Mouse (Mus musculus) intestine, embryonic 16.5 days (tissue): ENCODE data around the gene Asb11. TPM values are rescaled to one million over a fixed set of nuclear protein-coding genes. Genes with fewer than 3 reads are reported as not detected.

Experiments used
- ATAC-seq: fragments of 200-750 bp; cut with Nextera tagmentation; 2 replicates; pipeline ENCODE4 v1.8.0; 2017; ENCODE audit warnings: moderate TSS enrichment, moderate library complexity
- H3K27ac ChIP-seq: fragments of 300-500 bp; sonication (generic); 2 replicates; pipeline ENCODE4 v1.5.1; 2014; ENCODE audit warnings: mild to moderate bottlenecking, low read length
- H3K27me3 ChIP-seq: fragments of 300-500 bp; sonication (generic); replicated peaks from 2 replicates; pipeline ENCODE4 v1.6.1; 2014; ENCODE audit warnings: low read length, control low read depth, mixed read lengths; ENCODE audit not compliant: control insufficient read depth, insufficient read depth
- H3K36me3 ChIP-seq: fragments of 300-500 bp; sonication (generic); 2 replicates; pipeline ENCODE4 v1.6.1; 2014; ENCODE audit warnings: low read length, control low read depth; ENCODE audit not compliant: control insufficient read depth, insufficient read depth
- H3K4me1 ChIP-seq: fragments of 300-500 bp; sonication (generic); 2 replicates; pipeline ENCODE4 v1.6.1; 2014; ENCODE audit warnings: low read length, control low read depth, mixed read lengths; ENCODE audit not compliant: control insufficient read depth, insufficient read depth
- H3K4me2 ChIP-seq: fragments of 300-500 bp; sonication (generic); 2 replicates; pipeline ENCODE4 v1.6.1; 2014; ENCODE audit warnings: low read depth, low read length, control low read depth
- H3K4me3 ChIP-seq: fragments of 300-500 bp; sonication (generic); 2 replicates; pipeline ENCODE4 v1.5.1; 2014; ENCODE audit warnings: mild to moderate bottlenecking, low read length
- H3K9ac ChIP-seq: fragments of 300-500 bp; sonication (generic); 2 replicates; pipeline ENCODE4 v1.6.1; 2014; ENCODE audit warnings: low read depth, low read length
- H3K9me3 ChIP-seq: fragments of 300-500 bp; sonication (generic); 2 replicates; pipeline ENCODE4 v1.6.1; 2016; ENCODE audit warnings: low read length, control low read depth; ENCODE audit not compliant: control insufficient read depth
- WGBS: fragments of 180-500 bp; shearing (Covaris S2); extraction: QIAGEN DNeasy Blood & Tissue Kit; methylation state at CpG from one replicate; pipeline ENCODE4 v1.1.7; 2014; 5-methylcytosine and 5-hydroxymethylcytosine counted together
- polyA plus RNA-seq: library from polyadenylated mRNA; unstranded; fragments of >200 nt; fragmentation: Nextera tagmentation; extraction: Ambion mirVana; gene quantifications from 2 replicates; pipeline ENCODE4 v1.2.1, GENCODE M21; 2015

The Asb11 gene
- polyA plus RNA-seq, 1 experiment from 2014 or later, result 0.21 TPM

- no peak overlapping the region for H3K27ac ChIP-seq
- 87% methylated on average over 7 of the region's 7 CpGs for WGBS
Observed at GRCm38 (mm10) chrX:164439462-164439861, 2.7 kb downstream of the Asb11 start.

DNA sequence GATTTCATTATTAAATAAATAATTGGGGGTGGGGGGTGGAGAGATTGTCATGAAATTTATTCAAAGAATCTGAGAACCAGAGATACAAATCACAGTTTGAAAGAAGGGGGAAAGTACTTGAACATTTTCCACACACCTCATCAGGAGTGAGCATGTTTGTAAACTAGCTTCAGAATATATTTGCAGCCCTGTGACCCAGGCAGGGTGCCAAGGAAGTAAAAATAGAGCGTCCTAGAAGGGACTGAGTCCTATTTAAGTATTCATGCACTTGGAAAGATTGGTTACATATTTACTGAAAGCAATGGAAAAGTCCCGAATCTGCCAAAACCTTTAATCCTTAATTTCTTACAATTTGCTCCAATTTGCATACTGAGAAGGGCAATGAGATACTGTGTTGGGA is 3.3 kb downstream of the Asb11 start:
- Histone ChIP-seq H3K27me3 (no peaks in the 10 kb centered on the region), H3K4me3 (no peak overlapping the region), H3K9ac (no peak overlapping the region), H3K4me1 (no peaks in the 10 kb centered on the region), H3K9me3 (no peaks in the 10 kb centered on the region), H3K4me2 (no peak overlapping the region), H3K36me3 (no peaks in the 10 kb centered on the region), H3K27ac (no peak overlapping the region)
- WGBS, result 63% methylated on average over 2 of the region's 2 CpGs
- no peak for ATAC-seq

More at GRCm38 (mm10) chrX:164439462-164439861, 2.7 kb downstream of the Asb11 start:
- Histone ChIP-seq H3K4me3 (no peak overlapping the region), H3K4me1 (no peaks in the 10 kb centered on the region), H3K4me2 (no peak overlapping the region), H3K9ac (no peak overlapping the region), H3K36me3 (no peaks in the 10 kb centered on the region), H3K27me3 (no peaks in the 10 kb centered on the region), H3K9me3 (no peaks in the 10 kb centered on the region)
- ATAC-seq, result no peak

DNA sequence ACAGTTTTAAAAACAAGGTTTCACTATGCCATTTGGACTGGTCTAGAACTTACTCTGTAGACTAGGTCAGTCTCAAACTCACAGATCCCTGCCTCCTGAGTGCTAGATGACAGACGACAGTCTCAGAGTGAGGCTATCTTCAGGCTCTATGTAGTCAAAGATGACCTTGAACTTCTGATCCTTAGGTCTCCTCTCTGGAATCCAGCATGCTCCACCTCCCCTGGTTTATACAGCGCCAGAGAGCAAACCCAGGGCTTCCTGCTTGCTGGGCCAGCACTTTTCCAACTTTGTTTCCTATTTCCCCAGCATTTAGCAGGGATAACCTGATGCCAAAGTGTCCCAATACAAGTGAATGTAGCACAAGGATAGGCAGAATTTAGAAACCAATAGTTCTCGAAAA is 3.9 kb downstream of the Asb11 start:
- H3K4me1 ChIP-seq, result no peaks in the 10 kb centered on the region
- no peaks in the 10 kb centered on the region for H3K36me3 ChIP-seq
- no peaks in the 10 kb centered on the region for H3K27me3 ChIP-seq
- WGBS, result 78% methylated on average over 3 of the region's 3 CpGs
- no peak overlapping the region for H3K27ac ChIP-seq
- no peak overlapping the region for H3K9ac ChIP-seq
- no peak overlapping the region for H3K4me3 ChIP-seq
- ATAC-seq, result no peak
- no peak overlapping the region for H3K4me2 ChIP-seq
- H3K9me3 ChIP-seq, result no peaks in the 10 kb centered on the region

DNA sequence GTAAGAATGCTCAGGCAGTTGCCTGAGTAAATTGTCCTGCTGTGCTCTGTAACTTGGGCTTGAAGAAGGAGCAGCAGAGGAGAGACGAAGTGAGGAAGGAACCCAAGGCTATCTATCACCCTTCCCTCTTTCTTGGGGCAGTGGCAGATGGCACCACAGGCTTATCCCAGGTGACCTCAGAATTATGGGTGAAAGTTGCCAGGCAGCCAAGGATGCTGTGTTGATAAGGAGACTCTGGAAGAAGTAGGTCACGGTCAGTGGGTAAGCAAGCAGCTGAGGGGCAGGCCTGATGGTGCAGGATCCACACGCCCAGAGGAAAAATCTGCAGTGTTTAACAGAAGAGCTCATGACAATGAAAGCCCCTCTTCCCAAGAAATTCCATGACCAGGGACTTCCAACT is 4.5 kb downstream of the Asb11 start:
- Histone ChIP-seq H3K36me3 (no peaks in the 10 kb centered on the region), H3K9me3 (no peaks in the 10 kb centered on the region), H3K4me2 (no peak overlapping the region), H3K4me3 (no peak overlapping the region), H3K27me3 (no peaks in the 10 kb centered on the region), H3K9ac (no peak overlapping the region), H3K27ac (no peak overlapping the region), H3K4me1 (no peaks in the 10 kb centered on the region)
- WGBS, result 76% methylated on average over 3 of the region's 3 CpGs
- ATAC-seq, result no peak

GRCm38 (mm10) chrX:164445601-164446000 is 8.8 kb downstream of the Asb11 start:
- H3K9ac ChIP-seq, result no peak overlapping the region
- H3K27ac ChIP-seq, result no peak overlapping the region
- H3K4me2 ChIP-seq, result no peak overlapping the region
- H3K4me1 ChIP-seq, result no peaks in the 10 kb centered on the region
- ATAC-seq, result no peak
- no peaks in the 10 kb centered on the region for H3K36me3 ChIP-seq
- H3K4me3 ChIP-seq, result no peak overlapping the region
- WGBS, result 69% methylated on average over 12 of the region's 12 CpGs
- H3K27me3 ChIP-seq, result no peaks in the 10 kb centered on the region
- no peaks in the 10 kb centered on the region for H3K9me3 ChIP-seq

DNA sequence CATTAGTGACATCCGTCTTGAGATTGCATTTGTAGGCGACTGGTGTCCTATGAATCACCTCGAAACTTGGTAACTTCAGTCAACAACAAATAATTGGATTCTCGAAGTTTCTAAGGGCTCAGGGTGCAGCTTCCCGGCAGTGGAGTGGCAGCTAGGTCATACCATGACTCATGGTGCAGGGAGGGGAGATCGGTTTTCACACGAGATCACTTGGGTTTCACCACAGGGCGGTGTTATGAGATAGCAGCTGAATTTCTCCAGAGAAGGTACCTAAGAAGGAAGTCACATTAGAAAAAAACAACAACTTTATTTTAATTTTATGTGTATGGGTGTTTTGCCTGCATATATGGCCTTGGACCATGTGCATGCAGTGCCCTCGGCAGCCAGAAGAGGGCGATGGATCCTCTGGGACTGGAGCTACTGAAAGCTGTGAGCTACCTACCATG is 9.3 kb downstream of the Asb11 start:
- WGBS, result 77% methylated on average over 10 of the region's 10 CpGs
- Histone ChIP-seq H3K36me3 (no peaks in the 10 kb centered on the region), H3K27ac (no peak overlapping the region), H3K4me2 (no peak overlapping the region), H3K4me3 (no peak overlapping the region), H3K4me1 (no peaks in the 10 kb centered on the region), H3K27me3 (no peaks in the 10 kb centered on the region), H3K9me3 (no peaks in the 10 kb centered on the region), H3K9ac (no peak overlapping the region)
- 0 out of 2 replicates have a peak, but pooled peaks have one; percentile 53 for ATAC-seq

GRCm38 (mm10) chrX:164446835-164447681 is 10.3 kb downstream of the Asb11 start:
- Histone ChIP-seq H3K27me3 (no peaks in the 10 kb centered on the region), H3K4me1 (no peaks in the 10 kb centered on the region), H3K4me3 (no peak overlapping the region), H3K36me3 (no peaks in the 10 kb centered on the region), H3K9ac (no peak overlapping the region), H3K9me3 (no peaks in the 10 kb centered on the region), H3K27ac (no peak overlapping the region), H3K4me2 (no peak overlapping the region)
- no peak for ATAC-seq
- WGBS, result 87% methylated on average over 9 of the region's 9 CpGs

- WGBS, result 92% methylated on average over 2 of the region's 2 CpGs
Observed at GRCm38 (mm10) chrX:164447682-164448071, 10.9 kb downstream of the Asb11 start.

DNA sequence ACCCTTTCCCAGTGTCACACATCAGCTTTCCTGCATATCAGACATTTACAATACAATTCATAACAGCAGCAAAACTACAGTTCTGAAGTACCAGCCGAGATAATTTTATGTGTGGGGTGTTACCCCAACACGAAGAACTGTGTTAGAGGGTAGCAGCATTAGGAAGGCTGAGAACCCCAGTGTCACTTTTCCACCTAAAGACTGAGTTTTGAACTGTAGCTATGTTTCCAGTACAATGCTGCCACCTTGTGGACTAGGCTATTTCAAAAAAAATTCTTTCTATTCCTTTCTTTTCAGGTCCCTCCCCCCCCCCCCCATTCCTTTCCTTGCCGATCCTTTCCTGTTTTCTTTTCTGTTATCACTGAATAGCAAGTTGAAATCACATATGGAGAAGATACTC is 12.4 kb downstream of the Asb11 start:
- Histone ChIP-seq H3K9me3 (no peaks in the 10 kb centered on the region), H3K4me2 (no peak overlapping the region), H3K4me3 (no peak overlapping the region), H3K27me3 (no peaks in the 10 kb centered on the region), H3K36me3 (no peaks in the 10 kb centered on the region), H3K4me1 (no peaks in the 10 kb centered on the region), H3K9ac (no peak overlapping the region), H3K27ac (no peak overlapping the region)
- 30% methylated on average over 3 of the region's 3 CpGs for WGBS
- ATAC-seq, result no peak

More at GRCm38 (mm10) chrX:164447682-164448071, 10.9 kb downstream of the Asb11 start:
- no peak overlapping the region for H3K9ac ChIP-seq
- no peak for ATAC-seq
- no peak overlapping the region for H3K27ac ChIP-seq
- H3K36me3 ChIP-seq, result no peaks in the 10 kb centered on the region
- H3K9me3 ChIP-seq, result no peaks in the 10 kb centered on the region
- no peaks in the 10 kb centered on the region for H3K4me1 ChIP-seq
- no peaks in the 10 kb centered on the region for H3K27me3 ChIP-seq
- H3K4me3 ChIP-seq, result no peak overlapping the region
- no peak overlapping the region for H3K4me2 ChIP-seq
